Mouse (Mus musculus) thymus, adult 2 months (tissue): ENCODE data around the gene Rbm20. TPM values are rescaled to one million over a fixed set of nuclear protein-coding genes. Genes with fewer than 3 reads are reported as not detected.

Experiments
- DNase-seq: peaks from one replicate; pipeline ENCODE4 v3.0.0; 2021
- H3K27ac ChIP-seq: fragments of 200-500 bp; 2 replicates; pipeline ENCODE4 v1.5.1; 2012; ENCODE audit warnings: low read length, control low read depth; ENCODE audit not compliant: control insufficient read depth, insufficient read depth
- H3K27me3 ChIP-seq: fragments of 200-500 bp; 2 replicates; pipeline ENCODE4 v1.6.1; 2012; ENCODE audit warnings: mild to moderate bottlenecking, low read length, moderate library complexity, mixed read lengths; ENCODE audit not compliant: control insufficient read depth, insufficient read depth
- H3K36me3 ChIP-seq: fragments of 200-500 bp; 2 replicates; pipeline ENCODE4 v1.6.1; 2012; ENCODE audit warnings: mild to moderate bottlenecking, low read length, moderate library complexity; ENCODE audit not compliant: control insufficient read depth, insufficient read depth
- H3K4me1 ChIP-seq: fragments of 200-500 bp; replicated peaks from 2 replicates; pipeline ENCODE4 v1.6.1; 2012; ENCODE audit warnings: low read length; ENCODE audit not compliant: control insufficient read depth, insufficient read depth
- H3K4me3 ChIP-seq: fragments of 200-500 bp; 2 replicates; pipeline ENCODE4 v1.5.1; 2012; ENCODE audit warnings: mild to moderate bottlenecking, low read length, control low read depth, moderate library complexity; ENCODE audit not compliant: control insufficient read depth, insufficient read depth
- CTCF ChIP-seq: fragments of 200-500 bp; IDR thresholded peaks from 2 replicates; pipeline ENCODE4 v1.5.1; 2012; ENCODE audit warnings: mild to moderate bottlenecking, control low read depth, low read length, moderate library complexity, borderline replicate concordance; ENCODE audit not compliant: control insufficient read depth, poor library complexity, insufficient read depth; ENCODE audit errors: extremely low read depth
- POLR2A ChIP-seq: fragments of 200-500 bp; IDR thresholded peaks from 2 replicates; pipeline ENCODE4 v1.6.1; 2012; ENCODE audit warnings: mild to moderate bottlenecking, low read length, control low read depth, moderate library complexity; ENCODE audit not compliant: control insufficient read depth, poor library complexity, insufficient read depth; ENCODE audit errors: extremely low read depth
- WGBS: fragments of 180-500 bp; shearing (Covaris S2); methylation state at CpG from one replicate; pipeline ENCODE4 v1.1.7; 2018; 5-methylcytosine and 5-hydroxymethylcytosine counted together
- polyA plus RNA-seq: library from polyadenylated mRNA; depleted of rRNA; stranded (reverse); fragments of >200 nt; gene quantifications from 2 replicates; pipeline ENCODE4 v1.2.3, GENCODE M21; 2012

Gene Rbm20
- polyA plus RNA-seq, 1 experiment, result 9.8 TPM

DNA sequence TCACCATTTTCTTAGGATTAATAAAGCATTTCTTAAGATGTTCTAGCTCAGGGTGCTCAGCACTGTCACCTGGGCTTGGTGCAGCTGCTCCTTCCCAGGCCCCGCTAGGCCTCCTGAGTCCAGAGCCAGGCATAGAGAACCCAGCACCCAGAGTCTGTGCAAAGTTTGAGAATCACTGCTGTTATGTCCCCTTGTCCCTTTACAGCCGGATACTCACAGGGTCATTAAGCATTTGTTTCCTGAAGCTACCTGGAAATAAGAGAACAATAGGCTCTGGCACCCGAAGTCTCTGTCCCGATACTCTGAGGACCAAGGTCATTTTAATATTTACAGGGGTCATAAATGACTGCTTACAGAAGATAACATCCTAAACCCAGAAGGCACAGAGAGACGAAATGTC, 118.9 kb downstream of the Rbm20 start:
- H3K27me3 ChIP-seq, result no peaks in the 10 kb centered on the region
- H3K4me3 ChIP-seq, result no peak overlapping the region
- 95% methylated on average over 5 of the region's 5 CpGs for WGBS
- DNase-seq, result no peak
- peaks cover 17% of the 10 kb centered on the region for H3K4me1 ChIP-seq
- H3K27ac ChIP-seq, result no peak overlapping the region
- H3K36me3 ChIP-seq, result no peaks in the 10 kb centered on the region
- no peak for TF ChIP-seq CTCF
- TF ChIP-seq POLR2A, result no peak

DNA sequence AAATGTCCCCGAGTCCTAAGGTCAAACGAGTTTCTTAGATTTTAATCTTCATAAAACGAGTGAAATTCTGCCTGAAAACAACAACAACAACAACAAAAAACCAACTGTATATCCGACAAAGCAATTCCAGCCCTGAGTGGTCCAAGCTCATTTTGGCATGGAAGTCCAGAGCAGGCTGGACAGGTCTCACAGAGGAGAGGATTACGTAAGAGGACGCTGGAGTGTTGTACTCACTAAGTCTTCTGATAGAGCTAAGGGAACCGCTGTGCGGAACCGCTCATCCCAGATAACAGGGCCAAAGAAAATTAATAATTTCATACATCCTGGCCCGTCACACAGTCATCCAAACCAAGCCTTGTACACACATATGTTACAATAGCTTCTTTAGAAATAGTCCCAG, 120.7 kb downstream of the Rbm20 start:
- Histone ChIP-seq H3K4me3 (no peak overlapping the region), H3K4me1 (peaks cover 8% of the 10 kb centered on the region; the same call in 1 of the 2 replicates), H3K27ac (no peak overlapping the region), H3K27me3 (no peaks in the 10 kb centered on the region), H3K36me3 (no peaks in the 10 kb centered on the region)
- TF ChIP-seq CTCF, result no peak
- no peak for TF ChIP-seq POLR2A
- DNase-seq, result no peak
- WGBS, result 90% methylated on average over 10 of the region's 10 CpGs

DNA sequence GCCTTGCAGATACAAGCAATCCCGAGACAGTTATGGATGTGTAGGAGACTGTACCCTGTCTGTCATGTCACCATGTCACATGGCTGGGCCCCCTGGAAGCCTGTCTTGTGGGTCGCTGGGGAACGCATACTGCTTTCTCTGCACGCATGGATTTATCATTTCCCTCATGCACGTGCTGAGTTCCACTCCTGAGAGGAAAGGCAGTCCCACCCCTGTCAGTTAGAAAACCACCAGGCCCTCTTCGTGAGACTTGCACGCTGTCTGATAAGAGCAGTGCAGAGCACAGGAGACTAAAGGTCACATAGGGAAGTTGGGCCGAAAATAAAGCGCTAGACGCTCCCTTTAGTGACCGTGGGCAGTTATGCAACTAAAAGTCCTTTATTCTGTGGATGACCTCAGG, 122.8 kb downstream of the Rbm20 start:
- 21% methylated on average over 11 of the region's 11 CpGs for WGBS
- no peak for DNase-seq
- TF ChIP-seq CTCF (no peak), POLR2A (no peak)
- Histone ChIP-seq H3K27me3 (no peaks in the 10 kb centered on the region), H3K27ac (no peak overlapping the region), H3K4me1 (peaks cover 13% of the 10 kb centered on the region), H3K36me3 (no peaks in the 10 kb centered on the region), H3K4me3 (no peak overlapping the region)

DNA sequence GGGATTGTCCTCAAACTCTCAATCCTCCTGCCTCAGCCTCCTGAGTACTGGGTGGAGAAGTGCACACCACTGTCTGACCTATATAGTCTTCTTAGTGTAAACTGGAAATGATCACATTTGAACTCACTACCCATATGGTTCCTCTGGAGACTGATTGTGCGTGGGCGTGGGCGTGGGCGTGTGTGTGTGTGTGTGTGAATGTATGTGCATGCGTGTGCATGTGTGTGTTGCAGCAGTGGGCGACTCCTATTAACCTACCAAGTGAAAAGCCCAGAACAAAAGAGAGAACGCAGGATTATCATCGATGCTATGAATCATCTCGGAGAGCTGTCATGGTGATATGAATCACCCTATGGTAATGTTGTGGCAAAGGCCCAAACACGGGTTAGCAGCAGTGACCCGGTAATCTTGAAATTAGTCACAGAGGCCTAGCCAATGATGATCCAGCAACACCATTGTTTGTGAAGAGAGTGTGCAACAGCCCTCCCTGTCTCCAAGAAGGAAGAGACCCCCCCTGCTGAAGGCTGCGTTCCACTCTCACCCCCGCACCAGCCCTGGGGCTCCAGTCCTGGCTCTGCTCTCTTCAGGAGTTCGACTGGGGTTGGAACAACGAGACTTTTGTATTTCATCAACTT, 123.4 kb downstream of the Rbm20 start:
- WGBS, result 83% methylated on average over 15 of the region's 15 CpGs
- Histone ChIP-seq H3K4me1 (peaks cover 15% of the 10 kb centered on the region), H3K27ac (no peak overlapping the region), H3K36me3 (no peaks in the 10 kb centered on the region), H3K27me3 (no peaks in the 10 kb centered on the region), H3K4me3 (no peak overlapping the region)
- no peak for DNase-seq
- TF ChIP-seq POLR2A (no peak), CTCF (no peak)

DNA sequence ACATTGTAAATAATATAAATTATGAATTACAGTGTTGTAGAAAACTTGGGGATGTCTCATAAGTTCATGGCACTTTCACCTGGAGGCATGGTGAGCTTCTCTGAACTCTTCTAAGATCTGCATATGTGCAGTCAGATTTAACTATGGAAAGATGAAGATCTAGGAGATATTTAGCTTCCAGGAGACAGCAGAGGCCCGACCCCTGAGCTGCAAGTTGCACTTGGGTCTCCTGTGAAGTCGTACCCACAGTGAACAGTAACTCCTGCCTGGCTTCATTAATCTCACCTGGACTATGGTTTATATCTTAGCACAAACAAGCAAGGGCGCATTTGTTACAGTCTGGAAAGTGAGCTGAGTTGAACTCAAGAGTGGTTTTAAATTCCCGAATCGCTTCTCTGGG, 124.3 kb downstream of the Rbm20 start:
- H3K27me3 ChIP-seq, result no peaks in the 10 kb centered on the region
- no peak for TF ChIP-seq CTCF
- TF ChIP-seq POLR2A, result no peak
- no peak overlapping the region for H3K27ac ChIP-seq
- no peak overlapping the region for H3K4me3 ChIP-seq
- no peak for DNase-seq
- peaks cover 19% of the 10 kb centered on the region for H3K4me1 ChIP-seq
- 88% methylated on average over 5 of the region's 5 CpGs for WGBS
- no peaks in the 10 kb centered on the region for H3K36me3 ChIP-seq

DNA sequence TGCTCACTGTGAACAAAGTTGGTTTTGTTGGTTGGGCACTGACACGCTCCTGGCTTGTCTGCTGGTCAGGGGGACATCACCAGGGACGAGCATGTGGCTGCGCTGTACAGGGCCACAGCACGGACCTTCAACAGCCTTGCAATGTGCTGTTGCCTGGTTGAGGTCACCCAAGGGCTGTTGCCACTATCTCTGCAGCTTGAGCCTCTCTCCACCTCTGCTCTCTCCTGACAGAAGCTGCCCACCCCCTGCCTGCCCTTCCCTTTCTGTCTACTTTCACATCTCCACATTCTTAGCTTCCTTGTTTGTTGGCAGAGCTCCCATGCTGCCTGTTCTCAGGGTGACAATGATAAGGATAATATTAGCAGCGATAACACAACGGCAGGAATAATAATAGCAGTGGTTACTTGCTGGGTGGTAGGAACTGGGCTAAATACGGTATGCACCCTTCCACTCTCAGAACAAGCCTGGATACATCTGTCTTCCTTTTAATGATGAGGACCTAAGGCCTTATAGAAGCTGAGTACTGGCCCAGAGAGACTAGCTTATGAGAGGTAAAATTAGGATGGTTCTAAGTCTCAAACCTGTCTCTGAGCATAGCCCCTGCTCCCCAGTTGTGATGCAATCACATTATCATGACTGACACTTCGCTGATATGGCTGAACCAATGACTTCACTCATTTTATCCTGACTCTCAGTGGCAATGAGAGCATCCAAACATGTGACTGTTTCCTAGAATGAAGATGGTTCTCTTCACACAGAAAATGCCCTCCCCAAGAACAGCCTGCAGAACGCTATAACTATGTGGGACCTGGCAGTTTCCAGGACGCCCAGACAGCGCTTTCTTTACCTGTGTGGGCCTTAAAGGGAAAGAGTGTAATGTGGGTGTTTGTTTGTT, 124.9 kb downstream of the Rbm20 start:
- no peak for DNase-seq
- no peak for TF ChIP-seq POLR2A
- no peak for TF ChIP-seq CTCF
- Histone ChIP-seq H3K4me1 (peaks cover 25% of the 10 kb centered on the region), H3K27me3 (no peaks in the 10 kb centered on the region), H3K36me3 (no peaks in the 10 kb centered on the region), H3K27ac (no peak overlapping the region), H3K4me3 (no peak overlapping the region)
- 80% methylated on average over 11 of the region's 11 CpGs for WGBS

DNA sequence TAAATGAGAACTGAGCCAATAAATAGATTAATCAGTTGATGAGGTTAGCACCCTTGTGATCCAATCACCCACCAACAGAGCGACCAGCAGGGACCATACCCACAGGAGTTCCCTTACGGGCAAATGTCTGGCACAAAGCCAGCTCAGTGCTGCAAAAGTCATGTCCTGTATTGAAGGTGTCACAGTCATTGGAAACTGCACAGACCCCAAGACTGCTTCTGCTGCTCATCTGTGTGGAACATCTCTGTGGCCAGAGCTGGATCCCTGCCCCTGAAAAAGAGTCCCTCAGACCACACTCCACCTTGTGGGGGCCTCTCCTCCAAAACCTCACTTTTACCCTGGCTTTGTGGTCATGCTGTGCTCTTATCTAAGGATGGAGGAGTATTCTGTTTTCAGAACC, 126.8 kb downstream of the Rbm20 start:
- Histone ChIP-seq H3K36me3 (no peaks in the 10 kb centered on the region), H3K4me3 (no peak overlapping the region), H3K27me3 (no peaks in the 10 kb centered on the region), H3K27ac (no peak overlapping the region), H3K4me1 (peaks cover 35% of the 10 kb centered on the region)
- no peak for TF ChIP-seq CTCF
- no peak for TF ChIP-seq POLR2A
- WGBS, result 34% methylated on average over 2 of the region's 2 CpGs
- DNase-seq, result no peak
